Mouse (Mus musculus): ENCODE measurements around the gene Stk11.

The Stk11 gene

DNA sequence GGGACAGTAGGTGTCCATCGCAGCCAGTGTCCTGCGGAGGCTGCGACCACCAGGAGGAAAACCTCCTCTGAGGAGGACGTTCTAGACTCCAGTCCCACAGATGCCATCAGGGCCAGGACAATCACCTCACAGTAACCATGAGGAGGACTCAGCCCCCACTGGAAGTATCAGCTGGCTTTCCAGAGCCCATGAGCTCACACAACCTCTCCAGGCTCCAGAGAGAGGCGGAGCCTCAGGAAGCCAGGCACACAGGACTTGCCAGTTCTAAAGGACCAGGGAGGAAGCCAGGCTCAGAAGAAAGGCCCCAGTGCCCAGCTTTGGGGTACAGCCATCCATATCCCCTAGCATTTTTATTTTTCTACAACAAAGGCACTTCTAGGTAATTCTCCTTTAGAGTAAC lies 20.1 kb upstream of the Stk11 start:
- DNase-seq (ENCODE audit: low spot score): no peak

DNA sequence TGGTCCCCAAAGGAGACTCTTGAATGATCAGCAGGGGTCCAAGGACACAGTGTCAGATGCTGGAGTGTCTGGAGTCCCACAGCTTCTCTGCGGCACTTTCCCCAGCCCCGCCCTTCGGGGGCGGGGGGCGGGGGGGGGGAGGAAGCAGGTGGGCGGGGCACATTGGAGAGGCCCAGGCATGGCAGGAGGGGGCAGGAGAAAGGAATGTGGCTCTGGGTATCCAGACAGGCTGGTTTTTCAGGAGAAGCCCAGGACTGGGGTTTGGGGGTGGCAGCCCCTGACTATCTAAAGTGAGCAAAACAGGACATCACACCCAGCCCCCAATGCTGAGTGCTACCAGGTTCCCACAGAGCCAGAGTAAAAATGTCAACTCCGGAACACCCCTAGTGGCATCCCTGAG lies 18.3 kb upstream of the Stk11 start:
- no peak for DNase-seq (ENCODE audit: low spot score)

DNA sequence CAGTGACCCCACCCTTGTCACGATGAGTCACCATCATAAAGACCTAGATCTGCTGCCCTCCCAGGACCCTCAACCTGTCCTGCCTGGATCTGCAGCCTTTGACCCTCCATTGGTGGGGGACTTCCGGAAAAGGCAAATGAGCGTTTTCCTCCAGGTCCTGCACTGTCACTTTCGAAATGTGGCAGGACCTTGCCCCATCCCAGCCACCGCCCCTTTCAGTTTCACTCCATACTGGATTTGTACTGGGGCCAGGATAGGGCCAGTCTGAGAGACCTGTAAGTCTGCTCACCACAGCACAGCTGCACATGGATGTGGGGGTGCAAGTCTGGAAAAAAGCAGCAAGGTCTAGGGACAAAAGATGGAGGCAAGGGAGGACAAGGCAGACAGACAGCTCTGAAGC lies 17.0 kb upstream of the Stk11 start:
- no peak for DNase-seq (ENCODE audit: low spot score)

DNA sequence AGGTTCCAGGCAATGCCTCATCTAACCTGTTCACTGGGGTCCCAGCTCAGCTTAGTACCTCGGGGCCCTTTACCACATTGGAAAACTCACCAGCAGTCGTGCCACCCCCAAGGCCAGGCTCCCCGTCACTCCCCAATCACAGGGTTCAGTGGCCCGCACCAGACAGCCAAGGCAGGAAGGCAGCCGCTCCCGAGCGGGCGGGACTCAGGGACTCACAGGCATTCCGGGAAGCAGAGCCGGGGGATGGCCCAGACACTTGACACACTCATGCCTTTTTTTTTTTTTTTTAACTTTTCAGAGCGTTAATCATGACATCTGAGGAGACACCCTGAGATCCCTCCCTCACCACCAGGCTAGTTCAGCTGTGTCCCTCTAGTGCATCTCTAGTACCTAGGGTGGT lies 14.6 kb upstream of the Stk11 start:
- no peak for DNase-seq (ENCODE audit: low spot score)

DNA sequence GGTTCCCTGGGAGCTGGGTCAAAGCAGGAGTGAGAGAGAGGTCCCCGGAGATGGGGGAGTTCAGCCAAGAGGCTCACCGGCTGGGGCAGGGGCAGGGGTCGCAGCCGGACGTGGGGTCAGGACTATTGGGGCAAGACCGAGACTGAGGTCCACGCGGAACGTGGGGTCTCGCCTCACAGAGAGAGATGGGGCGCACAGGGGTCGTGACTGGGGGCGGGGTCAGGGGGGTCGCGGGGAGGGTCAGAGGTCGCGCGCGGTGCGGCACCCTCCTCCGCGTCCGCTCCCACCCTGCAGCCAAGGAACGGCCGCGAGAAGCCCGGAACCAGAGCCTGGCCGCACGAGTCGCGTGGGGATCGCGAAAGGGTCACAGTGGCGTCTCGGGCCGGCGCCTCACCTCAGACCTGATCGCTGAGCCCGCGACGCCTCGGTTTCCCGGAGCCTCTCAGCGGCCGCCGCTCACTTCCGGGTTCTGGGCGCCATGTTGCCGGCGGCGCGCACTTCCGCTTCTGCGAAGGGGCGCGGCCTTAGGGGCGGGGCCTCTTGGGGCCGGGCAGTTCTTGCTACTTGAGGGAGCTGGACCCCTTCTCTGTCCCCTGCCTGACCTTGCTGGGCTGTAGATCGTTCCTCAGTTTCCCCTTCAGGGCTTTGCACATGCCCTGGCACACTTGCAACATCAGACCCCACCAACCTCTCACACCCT lies 13.2 kb upstream of the Stk11 start:
- DNase-seq (ENCODE audit: low spot score): peak; percentile 86

DNA sequence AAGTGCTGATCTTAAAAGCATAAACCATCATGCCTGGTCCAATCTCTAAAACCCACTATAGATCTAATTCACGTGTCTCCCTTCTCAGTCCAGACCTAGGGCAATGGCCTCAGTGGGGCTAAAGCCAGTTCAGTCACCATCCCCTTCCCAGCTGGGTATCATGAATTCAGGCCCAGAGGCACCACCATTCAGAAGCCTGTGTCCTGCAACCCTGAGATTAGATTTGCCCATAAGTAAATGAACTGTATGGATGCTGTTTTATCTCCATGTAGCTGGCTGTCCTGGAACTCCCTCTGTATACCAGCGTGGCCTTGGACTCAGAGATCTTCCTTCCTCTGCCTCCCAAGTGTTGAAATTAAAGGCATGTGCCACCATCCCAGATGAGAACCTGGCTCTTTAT lies 12.6 kb upstream of the Stk11 start:
- DNase-seq (ENCODE audit: low spot score): no peak

DNA sequence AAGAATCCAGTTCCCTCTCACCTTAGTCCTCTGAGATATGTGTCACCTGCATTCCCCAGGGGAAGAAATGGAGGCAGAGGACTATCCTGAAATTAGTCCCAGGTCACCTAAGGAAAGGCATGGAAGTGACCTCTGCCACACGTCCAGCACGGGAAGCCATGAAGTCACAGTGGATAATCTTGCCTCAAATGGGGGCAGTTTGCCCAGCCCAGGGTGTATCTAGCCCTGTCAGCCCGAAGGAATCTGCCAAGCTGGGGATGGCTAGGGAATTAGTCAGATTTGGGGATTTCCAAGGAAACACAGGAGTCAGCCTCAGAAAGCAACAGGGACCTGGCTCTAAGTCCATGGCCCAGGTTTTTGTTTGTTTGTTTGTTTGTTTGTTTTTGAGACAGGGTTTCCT lies 11.4 kb upstream of the Stk11 start:
- no peak for DNase-seq (ENCODE audit: low spot score)

DNA sequence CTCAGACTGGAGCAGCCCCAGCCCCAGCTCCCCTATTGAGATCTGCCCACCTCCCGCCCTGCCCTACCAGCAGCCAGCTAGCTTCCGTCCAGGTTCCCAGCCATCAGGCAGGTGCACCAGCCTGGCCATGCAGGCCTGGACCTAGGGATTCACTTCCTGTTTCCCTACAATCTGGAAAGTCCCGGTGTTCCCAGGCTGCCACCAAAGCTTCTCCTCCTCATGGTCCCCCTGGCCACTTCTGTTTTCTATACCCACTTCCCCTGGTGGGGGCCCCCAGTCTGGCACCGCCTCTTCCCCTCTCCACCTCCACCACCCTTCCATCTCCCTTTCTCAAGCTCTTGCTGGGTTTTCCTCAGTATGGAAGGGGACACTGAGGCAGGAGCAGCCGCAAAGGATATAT lies 10.1 kb upstream of the Stk11 start, which contains the start of gene Sbno2:
TSS of gene Sbno2 (minus strand) at position 112 of the 400 bp plus-strand sequence.
- DNase-seq (ENCODE audit: low spot score): no peak

DNA sequence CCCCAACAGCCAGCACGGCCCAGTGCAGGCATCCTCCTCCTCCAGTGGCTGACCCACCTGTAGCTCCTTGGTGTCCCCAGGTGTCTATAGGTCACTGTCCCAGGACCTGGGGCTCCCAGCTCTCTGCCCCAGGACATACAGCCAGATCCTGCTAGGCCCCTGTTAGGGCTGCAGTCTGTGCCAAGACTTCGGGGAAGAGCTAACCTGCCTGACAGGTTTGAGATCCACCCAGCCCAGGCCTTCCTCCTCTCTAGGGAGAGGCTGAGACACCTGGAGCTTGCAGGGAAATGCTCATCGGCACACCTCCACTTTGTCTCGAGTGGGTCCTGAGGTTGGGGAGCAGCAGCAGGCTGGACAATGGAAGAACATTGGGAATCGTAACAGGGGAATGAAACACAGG lies 9.7 kb upstream of the Stk11 start:
- DNase-seq (ENCODE audit: low spot score): no peak

DNA sequence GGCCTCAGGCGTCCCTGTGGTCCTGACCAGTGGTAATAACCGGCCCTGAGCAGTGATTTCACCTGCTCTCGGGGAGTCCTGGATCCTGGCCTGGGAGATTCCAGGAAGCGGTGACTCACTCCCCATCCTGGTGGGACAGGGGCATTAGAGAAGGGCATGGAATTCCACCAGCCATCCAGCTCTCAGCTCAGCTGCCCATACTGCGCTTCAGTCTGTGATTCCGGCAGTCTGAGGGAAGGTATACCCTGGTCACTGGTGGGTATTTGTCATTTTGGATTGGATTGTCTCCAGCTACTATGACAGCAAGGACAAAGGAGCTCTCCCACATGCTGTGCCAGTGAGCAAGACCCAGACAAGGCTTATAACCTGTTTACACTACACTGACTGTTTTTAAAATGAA lies 7.9 kb upstream of the Stk11 start:
- no peak for DNase-seq (ENCODE audit: low spot score)

DNA sequence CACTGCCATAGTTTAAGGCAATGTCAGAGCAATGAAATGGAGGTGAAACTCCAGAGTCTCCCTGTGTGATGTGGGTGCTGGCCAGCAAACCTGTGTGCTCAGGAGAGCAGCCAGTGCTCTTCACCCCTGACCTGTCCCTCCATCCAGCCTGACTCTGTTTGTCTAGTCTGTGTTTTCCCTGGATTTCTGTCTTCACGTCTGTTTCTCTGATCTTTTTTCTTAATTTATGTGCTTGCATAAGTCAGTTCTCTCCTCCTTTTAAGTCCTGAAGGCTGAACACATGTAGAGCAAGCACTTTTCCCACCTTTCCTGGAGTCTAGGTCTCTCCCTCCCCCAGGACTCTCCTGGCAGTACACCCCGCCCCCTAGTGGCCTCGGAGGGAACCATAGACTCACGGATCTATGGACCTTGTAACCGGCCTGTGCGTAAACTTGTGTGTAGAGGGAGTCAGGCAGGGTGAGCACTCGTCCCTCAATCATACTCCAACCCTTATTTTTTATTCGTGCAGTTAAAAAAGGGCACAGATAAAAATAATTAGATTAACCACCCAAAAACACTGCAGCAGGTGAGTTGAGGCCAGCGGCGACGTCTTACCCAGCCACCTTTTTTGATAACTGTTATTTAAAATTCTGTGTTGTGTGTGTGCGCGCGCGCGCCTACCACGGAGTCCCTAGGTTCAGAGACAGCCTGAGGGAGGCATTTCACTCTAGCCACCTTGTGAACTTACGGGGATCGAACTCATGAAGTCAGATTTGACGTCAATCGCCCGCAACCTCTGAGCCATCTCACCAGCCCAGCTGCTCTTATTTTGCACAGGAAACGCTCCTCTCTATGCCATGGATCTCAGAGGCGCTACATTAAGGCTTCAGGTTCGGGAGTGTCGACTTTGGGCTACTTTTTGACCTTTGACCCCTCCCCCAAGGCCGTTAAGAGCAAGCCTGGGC lies 990 bp upstream of the Stk11 start:
- DNase-seq (ENCODE audit: low spot score): peak; percentile 85

DNA sequence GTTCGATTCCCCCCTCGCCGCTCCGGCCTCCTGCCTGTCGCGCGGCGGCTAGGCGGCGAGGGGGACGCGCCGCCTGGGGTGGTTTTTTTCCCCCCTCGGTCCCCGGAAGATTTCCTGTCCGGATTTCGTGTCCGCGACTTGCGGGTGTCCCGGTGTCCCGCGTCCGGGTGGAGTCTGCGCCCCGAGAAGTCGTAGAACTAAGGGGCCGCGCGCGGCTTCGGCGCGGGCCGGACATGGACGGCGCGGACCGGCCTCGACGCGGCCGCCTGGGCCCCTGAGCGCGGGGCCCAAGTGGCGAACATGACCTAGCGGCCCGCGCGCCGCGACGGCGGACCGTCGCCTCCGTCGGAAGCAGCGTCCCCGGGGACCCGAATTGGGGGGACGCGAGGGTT lies 337 bp downstream of the Stk11 start:
- no peak for DNase-seq (ENCODE audit: low spot score)

DNA sequence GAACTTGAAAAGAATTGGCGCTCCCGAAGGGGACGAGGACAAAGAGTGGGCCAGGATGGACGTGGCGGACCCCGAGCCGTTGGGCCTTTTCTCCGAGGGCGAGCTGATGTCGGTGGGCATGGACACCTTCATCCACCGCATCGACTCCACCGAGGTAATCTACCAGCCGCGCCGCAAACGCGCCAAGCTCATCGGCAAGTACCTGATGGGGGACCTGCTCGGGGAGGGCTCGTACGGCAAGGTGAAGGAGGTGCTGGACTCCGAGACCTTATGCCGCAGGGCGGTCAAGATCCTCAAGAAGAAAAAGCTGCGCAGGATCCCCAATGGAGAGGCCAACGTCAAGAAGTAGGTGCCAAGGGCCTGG lies 942 bp downstream of the Stk11 start:
- DNase-seq (ENCODE audit: low spot score): peak; percentile 40

DNA sequence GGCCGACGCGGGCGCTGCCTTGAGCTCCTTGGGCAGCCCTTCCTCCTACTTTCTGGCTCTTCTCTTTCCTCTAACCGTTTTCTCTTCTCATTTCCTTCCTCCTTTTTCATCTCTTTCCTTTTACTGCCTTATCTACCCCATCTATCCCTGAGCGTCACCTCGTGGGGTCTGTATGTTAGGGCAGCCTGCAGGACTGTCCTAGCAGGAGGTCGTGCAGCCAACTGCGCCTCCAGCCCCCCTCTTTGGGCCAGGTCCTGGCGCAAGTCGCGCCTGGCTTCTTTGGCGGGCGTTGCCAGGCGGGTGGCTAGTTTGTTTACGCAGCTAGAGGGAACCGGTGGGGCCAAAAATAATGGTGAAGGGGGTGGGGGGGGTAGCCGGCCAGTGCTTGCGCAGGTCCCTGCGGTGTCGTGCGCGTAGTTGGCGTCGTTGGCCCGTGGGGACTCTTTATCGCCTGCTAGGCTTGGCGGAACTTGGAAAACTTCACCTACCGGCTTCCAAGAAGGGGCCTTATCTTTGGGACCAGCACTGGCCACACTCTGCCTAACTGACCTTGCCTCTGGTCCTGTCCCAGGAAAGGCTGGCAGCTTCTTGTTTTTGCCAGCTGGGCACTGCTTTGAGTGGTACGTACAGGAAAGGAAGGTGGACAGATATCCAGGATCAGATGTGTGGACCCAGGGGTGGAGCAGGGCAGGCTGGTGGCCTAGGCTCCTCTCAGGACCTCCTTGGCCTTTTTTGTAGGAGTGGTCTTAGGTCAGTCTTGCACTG lies 1.5 kb downstream of the Stk11 start:
- DNase-seq (ENCODE audit: low spot score): peak; percentile 52

DNA sequence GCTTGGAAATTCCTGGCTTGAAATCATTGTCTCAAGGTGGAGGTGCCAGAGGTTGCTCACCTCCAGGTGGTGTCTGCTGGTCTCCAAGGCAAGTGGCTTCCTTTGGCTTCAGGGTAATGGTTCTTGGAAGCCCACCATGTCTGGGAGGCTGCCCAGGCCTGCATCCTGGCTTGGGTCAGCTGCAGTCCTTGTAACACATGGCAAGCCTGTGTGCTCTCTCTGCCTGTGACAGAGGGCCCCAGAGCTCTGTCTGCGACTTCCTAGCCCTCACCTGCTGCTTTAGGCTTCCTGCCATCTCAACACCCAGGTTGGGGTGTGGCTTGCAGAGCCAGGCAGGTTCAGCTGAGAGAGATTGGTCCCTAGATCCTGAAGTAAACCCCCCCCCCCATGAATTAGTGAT lies 2.1 kb downstream of the Stk11 start:
- DNase-seq (ENCODE audit: low spot score): no peak

DNA sequence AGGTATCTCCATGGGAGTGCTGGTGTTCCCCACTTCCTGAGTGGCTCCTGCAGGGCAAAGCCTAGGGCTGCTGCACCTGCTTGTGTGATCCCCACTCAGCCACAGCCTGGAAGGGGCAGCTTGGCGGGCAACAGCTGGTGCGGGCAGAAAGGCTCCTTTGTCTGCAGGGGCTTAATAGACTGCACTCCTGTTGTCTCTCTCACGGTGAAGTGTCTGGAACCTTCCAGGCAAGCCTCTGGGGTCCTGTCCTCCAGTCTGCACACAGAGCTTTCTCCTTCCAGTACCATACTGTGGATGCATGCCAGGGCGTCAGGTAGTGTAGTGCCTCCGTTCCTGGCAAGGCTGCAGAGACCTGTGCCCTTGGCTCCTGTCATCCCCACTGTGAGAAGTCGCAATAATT lies 2.9 kb downstream of the Stk11 start:
- no peak for DNase-seq (ENCODE audit: low spot score)

DNA sequence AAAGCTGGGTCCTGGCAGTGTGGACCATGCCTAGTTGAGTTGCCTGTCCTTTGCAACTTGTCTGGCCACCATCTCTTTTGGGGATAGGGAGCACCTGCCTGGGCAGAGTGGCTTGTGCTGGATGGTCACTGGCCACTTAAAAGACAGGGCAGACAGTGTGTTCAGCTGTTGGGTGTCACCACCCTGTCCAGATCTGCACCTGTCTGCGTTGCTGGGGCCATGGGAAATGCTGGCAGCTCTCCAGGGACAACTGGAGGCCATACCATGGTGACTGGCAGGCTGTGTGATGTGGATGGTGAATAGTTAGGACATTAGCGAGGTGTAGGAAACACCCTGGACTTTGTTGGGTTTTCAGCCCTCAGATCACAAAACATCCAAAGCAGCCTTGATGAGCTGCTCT lies 4.5 kb downstream of the Stk11 start:
- no peak for DNase-seq (ENCODE audit: low spot score)

DNA sequence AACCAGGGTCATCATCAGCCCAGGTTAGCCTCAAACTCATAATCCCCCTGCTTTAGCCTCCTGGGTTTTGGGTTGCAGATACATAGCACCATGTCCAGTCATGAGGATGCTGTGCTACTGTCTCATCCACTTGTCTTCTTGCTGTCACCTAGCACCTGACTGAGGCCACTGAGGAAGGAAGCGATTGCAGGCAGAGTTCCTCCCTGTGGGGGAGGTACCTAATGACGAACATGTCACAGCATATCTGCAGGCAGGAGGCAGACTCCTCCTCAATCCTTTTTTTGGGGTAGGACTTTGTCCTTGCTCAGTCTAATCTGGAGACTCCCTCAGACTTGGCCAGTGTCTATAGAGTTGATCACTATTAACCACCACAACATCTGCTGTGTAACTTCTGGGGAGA lies 6.0 kb downstream of the Stk11 start:
- DNase-seq (ENCODE audit: low spot score): no peak

DNA sequence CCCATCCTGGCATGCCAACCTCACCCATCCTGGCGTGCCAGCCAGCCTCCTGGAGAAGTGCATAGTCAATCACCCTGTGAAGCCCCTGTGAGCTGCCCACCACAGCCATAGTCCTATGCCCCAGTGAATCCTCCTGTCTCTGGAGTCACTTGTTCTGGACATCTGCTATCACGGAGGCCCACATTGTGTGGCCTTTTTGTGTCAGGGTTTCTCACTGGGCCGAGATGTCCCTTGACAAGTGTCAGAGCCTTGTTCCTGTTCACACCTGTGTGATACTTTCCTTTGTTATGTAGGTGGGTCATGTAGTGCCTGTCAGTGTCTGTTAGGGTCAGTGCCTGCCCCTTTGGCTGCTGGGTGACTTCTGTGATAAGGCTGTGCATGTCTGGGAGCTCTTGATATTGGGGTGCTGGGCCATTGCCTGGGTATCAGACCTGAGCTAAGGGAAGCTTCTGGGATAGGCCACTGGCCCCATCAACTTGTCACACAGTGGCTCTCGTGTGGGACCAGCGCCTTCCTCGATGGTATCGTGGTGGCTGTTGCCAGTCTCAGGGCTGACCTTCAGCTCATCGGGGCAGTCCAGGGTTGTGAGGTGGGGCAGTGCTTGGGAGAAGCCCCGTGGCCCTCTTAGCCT lies 8.4 kb downstream of the Stk11 start:
- DNase-seq (ENCODE audit: low spot score): peak; percentile 49

DNA sequence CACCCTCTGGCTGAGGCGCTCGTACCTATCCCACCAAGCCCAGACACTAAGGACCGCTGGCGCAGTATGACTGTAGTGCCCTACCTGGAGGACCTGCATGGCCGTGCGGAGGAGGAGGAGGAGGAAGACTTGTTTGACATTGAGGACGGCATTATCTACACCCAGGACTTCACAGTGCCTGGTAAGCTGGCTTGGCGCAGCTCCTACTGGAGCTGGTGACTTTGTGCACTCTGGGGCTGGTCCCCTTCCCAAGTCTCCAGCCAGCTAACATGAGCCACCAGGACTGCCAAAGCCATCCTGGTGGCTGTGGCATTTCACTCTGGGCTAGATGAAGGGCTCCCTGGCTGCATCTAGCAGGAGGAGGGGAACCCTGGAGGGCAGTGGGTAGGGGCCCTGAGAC lies 12.3 kb downstream of the Stk11 start:
- no peak for DNase-seq (ENCODE audit: low spot score)

DNA sequence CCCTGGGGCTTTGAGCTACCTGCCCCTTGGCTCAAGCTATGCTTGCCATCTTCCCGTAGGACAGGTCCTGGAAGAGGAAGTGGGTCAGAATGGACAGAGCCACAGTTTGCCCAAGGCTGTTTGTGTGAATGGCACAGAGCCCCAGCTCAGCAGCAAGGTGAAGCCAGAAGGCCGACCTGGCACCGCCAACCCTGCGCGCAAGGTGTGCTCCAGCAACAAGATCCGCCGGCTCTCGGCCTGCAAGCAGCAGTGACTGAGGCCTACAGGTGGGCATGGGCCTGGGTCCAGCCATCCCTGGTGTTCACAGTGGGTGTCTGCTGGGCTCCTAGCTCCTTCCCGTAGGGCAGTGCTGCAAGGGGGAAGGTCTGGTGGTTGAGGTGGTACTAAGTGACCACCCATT lies 14.2 kb downstream of the Stk11 start:
- no peak for DNase-seq (ENCODE audit: low spot score)

DNA sequence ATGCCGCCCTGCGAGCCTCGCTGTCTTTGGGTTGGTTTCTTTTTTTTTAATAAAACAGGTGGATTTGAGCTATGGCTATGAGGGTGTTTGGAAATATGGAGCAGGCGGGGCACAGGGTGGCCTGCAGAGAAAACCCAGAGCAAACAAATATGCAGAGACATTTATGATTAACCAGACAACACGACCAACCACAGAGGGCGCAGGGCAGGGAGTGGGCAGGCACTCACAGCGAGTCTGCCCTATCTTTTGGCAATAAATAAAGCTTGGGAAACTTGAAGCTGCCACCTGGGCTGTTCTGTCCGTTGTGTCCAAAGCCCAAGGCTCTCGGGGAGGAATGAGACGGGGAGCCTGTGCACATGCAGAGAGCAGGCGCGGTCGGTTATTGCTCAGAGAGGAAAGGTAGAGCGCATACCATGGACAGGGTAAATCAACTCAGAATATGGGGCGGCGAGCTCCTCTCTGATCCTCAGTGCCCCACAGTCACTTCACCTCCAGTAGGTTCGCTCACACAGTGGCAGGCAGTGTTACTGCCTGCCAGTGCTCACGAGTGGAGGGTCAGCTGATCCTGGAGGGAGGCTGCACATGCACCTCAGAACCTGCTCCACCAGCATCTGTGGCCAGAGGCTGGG lies 14.9 kb downstream of the Stk11 start:
- no peak for DNase-seq (ENCODE audit: low spot score)

Measured in spleen, adult 12 weeks (tissue).